Mouse (Mus musculus) gastrocnemius, postnatal 36 days (tissue): ENCODE measurements around the gene Pdcl2. TPM values are rescaled to one million over a fixed set of nuclear protein-coding genes. Genes with fewer than 3 reads are reported as not detected.

Experiments used
- DNase-seq, 2 experiments: peaks; one replicate each; pipeline ENCODE4 v3.0.0; 2022
- intact Hi-C: fragments of 180-260 bp; cut with DNase I; formaldehyde crosslinking; loops from one replicate; pipeline ENCODE4 v1.15.1; 2025
- total RNA-seq, 2 experiments: library from RNA; stranded (reverse); gene quantifications; 2 replicates each; pipeline ENCODE4 v1.2.3; 2021

The Pdcl2 gene
- total RNA-seq, 2 experiments from 2014 or later: not detected

DNA sequence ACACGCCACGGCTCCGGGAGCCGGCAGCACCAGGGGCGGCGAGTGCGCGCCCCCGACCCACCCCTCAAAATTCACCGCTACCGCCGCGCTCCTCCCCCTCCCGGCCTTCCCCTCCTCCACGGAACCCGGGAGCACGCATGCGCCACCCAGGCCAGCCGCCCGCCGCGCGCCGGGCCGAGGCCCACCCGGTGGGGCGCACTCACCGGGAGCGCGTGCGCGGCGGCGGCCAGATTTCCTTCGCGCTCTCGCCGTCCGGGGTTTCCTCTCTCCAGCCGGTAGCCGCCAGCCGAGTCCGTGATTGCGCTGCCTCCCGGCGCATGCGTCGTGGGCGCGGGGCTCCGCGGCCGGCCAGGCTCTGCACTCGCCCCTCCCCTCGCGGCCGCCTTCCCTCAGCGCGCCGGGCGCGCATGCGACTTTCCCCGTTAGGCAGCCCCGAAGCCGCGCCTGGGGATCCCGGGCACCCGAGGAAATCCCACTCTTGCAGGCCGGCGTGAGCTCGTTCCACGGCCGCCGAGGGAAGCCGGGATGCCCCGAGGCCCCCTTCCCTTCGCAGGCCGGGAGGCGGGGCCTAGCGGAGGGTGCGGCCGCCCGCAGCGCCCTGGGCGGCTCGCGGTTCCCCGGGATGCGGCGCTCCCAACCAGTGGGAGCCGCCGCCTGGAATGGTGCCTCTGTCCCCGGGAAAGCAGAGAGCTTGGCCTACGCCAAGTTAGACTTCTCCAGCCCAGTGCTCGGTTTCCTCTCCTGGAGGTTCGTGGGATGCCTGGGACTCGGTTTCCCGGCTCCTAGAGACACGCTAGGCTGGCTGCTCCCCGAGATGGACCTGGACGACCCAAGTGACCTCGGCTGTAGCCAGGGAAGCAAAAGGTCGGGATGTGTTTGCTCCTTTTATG is 26.3 kb downstream of the Pdcl2 start, which contains the start of gene Clock:
Clock (minus strand) TSS at position 341 of the 890 bp plus-strand sequence.
- intact Hi-C loops: loop anchor here (10.0 kb wide), 2 partner anchors 110 to 230 kb away; no protein-coding TSS in a partner anchor
- peak; percentile 88 for DNase-seq

DNA sequence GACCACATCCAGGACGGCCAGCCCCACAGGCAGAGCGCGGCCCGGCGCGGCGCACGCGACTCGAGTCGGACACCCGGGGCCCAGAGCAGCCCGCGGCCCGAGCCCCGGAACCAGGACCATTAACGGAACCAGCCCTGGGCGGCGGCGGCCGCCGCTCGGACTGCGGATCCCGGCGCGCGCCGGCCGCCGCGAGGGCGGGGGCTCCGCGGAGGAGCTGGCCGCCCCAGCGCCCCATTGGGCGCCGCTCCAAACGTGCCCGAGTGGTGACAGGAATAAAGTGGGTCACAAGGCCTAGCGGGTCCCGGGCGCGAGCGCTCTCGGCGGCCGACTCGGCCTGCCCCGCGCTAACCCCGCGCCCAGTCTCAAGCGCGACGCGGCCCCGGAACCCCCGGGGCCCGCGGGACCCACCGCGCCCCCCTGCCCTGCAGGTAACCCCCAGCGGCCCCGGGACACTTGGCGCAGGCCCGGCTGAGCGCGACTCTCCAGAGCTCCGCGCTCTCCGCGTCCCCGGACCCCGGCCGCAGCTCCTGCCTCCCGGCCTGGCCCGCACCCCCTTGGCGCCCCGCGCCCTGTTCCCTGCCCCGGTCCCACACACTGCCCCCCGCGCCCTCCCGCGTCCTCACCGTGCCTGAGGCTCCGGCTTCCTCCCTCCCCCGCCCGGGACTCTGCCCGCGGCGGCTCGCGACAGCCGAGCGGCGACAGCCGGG is 27.1 kb downstream of the Pdcl2 start:
- DNase-seq: peak; percentile 72 to 77
- intact Hi-C loops: loop anchor here (10.0 kb wide), 2 partner anchors 111 to 231 kb away; no protein-coding TSS in a partner anchor

DNA sequence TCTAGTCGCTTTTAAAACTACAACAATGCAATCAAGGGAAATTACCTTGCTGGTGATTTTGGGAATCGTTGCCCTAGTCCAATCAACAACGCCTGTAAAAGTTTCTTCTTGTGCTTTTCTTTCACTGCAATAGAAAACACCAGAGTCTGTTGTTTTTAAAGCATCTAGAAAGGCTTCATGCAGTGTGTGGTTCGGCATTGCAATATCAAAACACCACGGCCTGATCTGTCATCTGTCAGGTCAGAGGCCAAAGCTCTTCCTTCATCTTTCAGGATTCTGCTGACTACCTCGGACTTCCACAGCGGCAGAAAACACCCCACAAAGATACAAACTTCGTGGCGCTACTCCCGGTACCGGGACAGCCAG is 27.6 kb downstream of the Pdcl2 start:
- intact Hi-C loops: loop anchor here (10.0 kb wide), 2 partner anchors 111 to 231 kb away; no protein-coding TSS in a partner anchor
- DNase-seq: no peak

DNA sequence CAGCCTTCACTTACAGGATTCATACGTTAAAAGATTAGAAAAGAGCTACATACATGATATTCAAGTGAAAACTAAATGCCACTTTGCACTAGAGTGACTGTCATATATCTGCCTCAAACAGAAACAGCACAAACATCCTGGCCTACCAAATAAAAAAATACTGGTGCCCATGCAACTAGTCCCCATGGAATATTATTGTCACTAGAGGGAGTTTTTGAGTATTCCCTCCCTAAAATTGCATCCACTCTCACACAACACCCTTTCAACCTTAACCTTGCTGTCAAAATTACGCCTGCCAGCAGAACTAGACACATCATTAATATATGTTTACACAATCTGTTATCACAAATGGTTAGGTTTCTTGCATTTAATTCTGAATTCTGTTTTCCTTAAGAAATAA is 28.9 kb downstream of the Pdcl2 start:
- intact Hi-C loops: loop anchor here (10.0 kb wide), 2 partner anchors 113 to 233 kb away; no protein-coding TSS in a partner anchor
- DNase-seq: no peak

DNA sequence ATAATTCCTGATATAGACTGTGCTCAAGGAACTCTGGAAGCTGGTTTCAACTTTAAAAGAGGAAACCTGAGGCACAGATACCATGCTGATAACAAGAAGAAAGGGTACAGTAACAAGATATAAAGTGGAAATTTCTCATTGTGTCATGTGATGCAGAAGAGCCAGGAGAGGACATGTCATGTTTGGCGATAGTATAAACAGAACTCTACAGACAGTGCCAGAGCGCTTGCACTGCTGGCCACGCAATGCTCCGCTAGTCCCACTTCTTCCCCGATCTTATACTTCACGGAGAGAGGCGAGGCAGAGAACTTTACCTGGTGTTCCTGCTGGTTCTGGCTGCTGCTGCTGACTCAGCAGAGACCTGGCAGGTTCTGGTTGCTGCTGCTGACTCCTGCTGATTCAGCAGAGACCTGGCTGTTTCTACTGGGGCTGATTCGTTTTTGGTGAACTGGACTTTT is 41.7 kb downstream of the Pdcl2 start:
- intact Hi-C loops: no loop called here
- no peak for DNase-seq

DNA sequence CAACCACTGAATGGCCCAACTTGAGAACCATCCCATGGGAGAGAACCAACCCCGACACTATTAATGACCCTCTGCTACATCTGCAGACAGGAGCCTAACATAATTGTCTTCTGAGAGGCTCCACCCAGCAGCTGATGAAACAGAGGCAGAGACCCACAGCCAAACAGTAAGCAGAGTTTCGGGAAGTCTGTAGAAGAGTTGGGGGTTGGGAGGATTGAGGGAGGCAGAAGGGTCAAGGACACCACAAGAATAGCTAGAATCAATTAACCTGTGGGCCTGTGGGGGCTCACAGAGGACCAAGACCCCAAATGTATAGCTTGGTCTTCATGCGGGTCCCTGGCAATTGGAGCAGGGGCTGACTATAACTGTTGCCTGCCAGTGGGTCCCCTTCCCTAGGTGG is 42.7 kb downstream of the Pdcl2 start:
- no peak for DNase-seq

DNA sequence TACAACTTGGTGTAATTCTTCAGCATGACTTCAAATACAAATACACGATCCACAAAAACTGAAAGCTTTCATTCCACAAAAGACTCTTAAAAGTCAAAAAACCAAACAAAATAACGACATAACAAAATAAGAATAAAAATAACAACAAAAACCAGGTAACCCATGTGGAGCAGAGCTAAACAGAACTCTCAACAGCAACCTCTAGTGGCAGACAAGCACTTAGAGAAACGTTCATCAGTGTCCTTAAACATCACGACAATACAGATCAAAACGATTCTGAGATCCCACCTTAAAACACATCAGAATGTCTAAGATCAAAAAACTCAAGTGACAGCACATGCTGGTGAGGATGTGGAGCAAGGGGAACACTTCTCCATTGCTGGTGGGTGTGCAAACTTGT is 43.9 kb downstream of the Pdcl2 start:
- intact Hi-C loops: no loop called here
- no peak for DNase-seq

More for the DNA sequence above, 42.7 kb downstream of the Pdcl2 start:
- intact Hi-C loops: no loop called here

DNA sequence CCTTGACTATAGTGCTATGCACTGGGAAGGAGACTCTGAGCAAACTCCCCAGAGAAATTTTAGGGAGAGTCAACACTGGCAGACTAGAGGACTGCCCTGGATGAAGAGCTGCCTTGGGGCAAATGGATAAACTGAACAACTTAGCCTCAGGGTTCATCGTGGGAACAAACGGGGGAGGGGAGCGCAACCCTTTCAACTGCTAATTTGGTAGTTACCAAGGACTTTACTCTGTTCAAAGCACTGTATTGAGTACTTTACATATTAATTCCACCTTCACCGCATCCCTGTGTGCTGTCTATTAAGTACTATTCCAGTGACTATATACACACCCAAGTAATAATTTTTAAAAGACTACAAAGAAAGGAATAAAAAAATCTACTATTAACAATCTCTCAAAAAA is 45.3 kb downstream of the Pdcl2 start:
- intact Hi-C loops: no loop called here
- DNase-seq: no peak

DNA sequence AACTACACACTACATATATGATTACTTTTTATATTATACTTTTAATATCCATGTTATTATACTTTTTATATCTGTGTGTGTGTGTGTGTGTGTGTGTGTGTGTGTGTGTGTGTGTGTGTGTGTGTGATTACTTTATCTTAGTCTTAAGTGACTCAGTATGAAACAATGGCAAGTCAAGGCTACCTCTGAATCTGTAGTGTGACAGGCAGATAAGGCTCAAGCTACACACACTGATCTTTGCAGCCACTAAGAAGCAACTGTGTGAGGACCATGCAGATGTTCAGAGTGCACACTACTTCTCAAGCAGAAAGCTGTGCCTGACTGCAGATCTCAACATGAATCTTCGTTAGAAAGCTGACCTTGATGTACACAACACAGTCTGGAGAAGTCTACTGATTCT is 47.1 kb downstream of the Pdcl2 start:
- no peak for DNase-seq
- intact Hi-C loops: no loop called here

DNA sequence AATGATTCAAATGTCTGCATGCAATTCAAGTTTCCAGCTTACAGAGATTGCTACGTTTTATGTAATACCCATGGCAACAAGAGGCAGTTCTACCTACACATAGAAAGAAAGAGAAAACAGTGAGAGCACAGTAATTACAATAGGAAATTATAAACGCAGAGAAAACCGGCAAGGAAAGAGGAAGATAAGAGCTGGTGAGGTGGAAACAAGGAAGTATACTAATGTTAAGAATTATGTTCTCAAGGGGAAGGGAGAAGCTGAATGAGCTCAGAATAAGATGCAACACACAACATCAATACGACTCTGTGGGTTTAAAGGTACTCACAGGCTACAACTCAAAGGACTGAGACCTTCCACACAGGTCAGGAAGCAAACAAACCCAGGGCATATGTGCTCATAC is 56.0 kb downstream of the Pdcl2 start:
- DNase-seq: no peak
- intact Hi-C loops: no loop called here

Other genes with a start within 250 kb of the Pdcl2 start
- 1 to 10 TPM; 3.0 to 3.5 TPM for gene Srd5a3, start 190.9 kb downstream of the Pdcl2 start, total RNA-seq
- gene Tmem165, start 147.3 kb downstream of the Pdcl2 start, total RNA-seq: 10 to 100 TPM; 13.8 to 17.0 TPM
- 10 to 100 TPM; 14.8 to 15.1 TPM for gene Clock, start 26.4 kb downstream of the Pdcl2 start, total RNA-seq
- gene Nmu, start 32.6 kb upstream of the Pdcl2 start, total RNA-seq: not detected
- gene Gm7271, start 152.9 kb upstream of the Pdcl2 start, total RNA-seq: not detected
- gene Exoc1, start 198.2 kb upstream of the Pdcl2 start, total RNA-seq: 10 to 100 TPM in 1 of 2 experiments, 1 to 10 TPM in 1; 9.9 to 10.4 TPM